Mouse (Mus musculus): ENCODE measurements at regions not wholly inside any gene's neighbourhood (a gene's known extent, or its start where the extent isn't known, plus 50 kb on each side); places are given as distances from the start of the nearest gene placed in this dataset.

- no peak overlapping the region for H3K4me3 ChIP-seq (ENCODE audit: low read length)
- H3K4me1 ChIP-seq (ENCODE audit: control insufficient read depth, insufficient read depth, low read length): no peaks in the 10 kb centered on the region
- no peak overlapping the region for H3K27ac ChIP-seq (ENCODE audit: low read length)
- no peak overlapping the region for H3K9ac ChIP-seq (ENCODE audit: low read depth, low read length)
- H3K36me3 ChIP-seq (ENCODE audit: control insufficient read depth, insufficient read depth, low read length): no peaks in the 10 kb centered on the region
- WGBS: 59% methylated on average over 4 of the region's 4 CpGs
- H3K4me2 ChIP-seq (ENCODE audit: low read depth, low read length): no peak overlapping the region
- ATAC-seq: no peak
- H3K9me3 ChIP-seq (ENCODE audit: control insufficient read depth, low read length): no peaks in the 10 kb centered on the region
- no peaks in the 10 kb centered on the region for H3K27me3 ChIP-seq (replicated peaks; ENCODE audit: control insufficient read depth, insufficient read depth, low read length)
These were observed 237.2 kb upstream of the Fermt1 start for GRCm38 (mm10) chr2:133182920-133183319.

GRCm38 (mm10) chr2:133204295-133204866 is 258.7 kb upstream of the Fermt1 start:
- 35% methylated on average over 5 of the region's 5 CpGs for WGBS
- no peaks in the 10 kb centered on the region for H3K27me3 ChIP-seq (replicated peaks; ENCODE audit: control insufficient read depth, insufficient read depth, low read length)
- H3K9me3 ChIP-seq (ENCODE audit: control insufficient read depth, low read length): no peaks in the 10 kb centered on the region

GRCm38 (mm10) chr2:133208498-133208897 is 262.8 kb upstream of the Fermt1 start:
- no peak overlapping the region for H3K4me3 ChIP-seq (ENCODE audit: low read length)
- H3K4me2 ChIP-seq (ENCODE audit: low read depth, low read length): no peak overlapping the region
- H3K9me3 ChIP-seq (ENCODE audit: control insufficient read depth, low read length): no peaks in the 10 kb centered on the region
- ATAC-seq: no peak; the same call in 1 of the 2 replicates
- H3K36me3 ChIP-seq (ENCODE audit: control insufficient read depth, insufficient read depth, low read length): no peaks in the 10 kb centered on the region
- H3K27ac ChIP-seq (ENCODE audit: low read length): no peak overlapping the region
- H3K4me1 ChIP-seq (ENCODE audit: control insufficient read depth, insufficient read depth, low read length): no peaks in the 10 kb centered on the region
- 30% methylated on average over 4 of the region's 4 CpGs for WGBS
- H3K9ac ChIP-seq (ENCODE audit: low read depth, low read length): no peak overlapping the region
- H3K27me3 ChIP-seq (replicated peaks; ENCODE audit: control insufficient read depth, insufficient read depth, low read length): no peaks in the 10 kb centered on the region

More at GRCm38 (mm10) chr2:133204295-133204866, 258.7 kb upstream of the Fermt1 start:
- no peak for ATAC-seq
- H3K9ac ChIP-seq (ENCODE audit: low read depth, low read length): no peak overlapping the region
- no peaks in the 10 kb centered on the region for H3K4me1 ChIP-seq (ENCODE audit: control insufficient read depth, insufficient read depth, low read length)
- H3K4me2 ChIP-seq (ENCODE audit: low read depth, low read length): no peak overlapping the region
- no peak overlapping the region for H3K4me3 ChIP-seq (ENCODE audit: low read length)
- H3K27ac ChIP-seq (ENCODE audit: low read length): no peak overlapping the region
- H3K36me3 ChIP-seq (ENCODE audit: control insufficient read depth, insufficient read depth, low read length): no peaks in the 10 kb centered on the region

GRCm38 (mm10) chr2:133221762-133222556 is 276.3 kb upstream of the Fermt1 start:
- Histone ChIP-seq H3K36me3 (ENCODE audit: control insufficient read depth, insufficient read depth, low read length) (no peaks in the 10 kb centered on the region), H3K4me1 (ENCODE audit: control insufficient read depth, insufficient read depth, low read length) (no peaks in the 10 kb centered on the region), H3K9ac (ENCODE audit: low read depth, low read length) (no peak overlapping the region), H3K27me3 (replicated peaks; ENCODE audit: control insufficient read depth, insufficient read depth, low read length) (no peaks in the 10 kb centered on the region), H3K27ac (ENCODE audit: low read length) (no peak overlapping the region), H3K4me3 (ENCODE audit: low read length) (no peak overlapping the region), H3K9me3 (ENCODE audit: control insufficient read depth, low read length) (no peaks in the 10 kb centered on the region), H3K4me2 (ENCODE audit: low read depth, low read length) (no peak overlapping the region)
- no peak for ATAC-seq
- 68% methylated on average over 4 of the region's 4 CpGs for WGBS

GRCm38 (mm10) chr2:133235175-133235920 is 289.6 kb upstream of the Fermt1 start:
- H3K4me1 ChIP-seq (ENCODE audit: control insufficient read depth, insufficient read depth, low read length): no peaks in the 10 kb centered on the region
- H3K27me3 ChIP-seq (replicated peaks; ENCODE audit: control insufficient read depth, insufficient read depth, low read length): no peaks in the 10 kb centered on the region
- no peak overlapping the region for H3K4me2 ChIP-seq (ENCODE audit: low read depth, low read length)
- 81% methylated on average over 4 of the region's 4 CpGs for WGBS
- no peaks in the 10 kb centered on the region for H3K36me3 ChIP-seq (ENCODE audit: control insufficient read depth, insufficient read depth, low read length)
- H3K27ac ChIP-seq (ENCODE audit: low read length): no peak overlapping the region
- ATAC-seq: no peak
- no peak overlapping the region for H3K4me3 ChIP-seq (ENCODE audit: low read length)
- H3K9ac ChIP-seq (ENCODE audit: low read depth, low read length): no peak overlapping the region
- H3K9me3 ChIP-seq (ENCODE audit: control insufficient read depth, low read length): no peaks in the 10 kb centered on the region

- Histone ChIP-seq H3K36me3 (ENCODE audit: control insufficient read depth, insufficient read depth, low read length) (no peaks in the 10 kb centered on the region), H3K4me3 (ENCODE audit: low read length) (no peak overlapping the region), H3K4me2 (ENCODE audit: low read depth, low read length) (no peak overlapping the region), H3K27me3 (replicated peaks; ENCODE audit: control insufficient read depth, insufficient read depth, low read length) (no peaks in the 10 kb centered on the region), H3K9me3 (ENCODE audit: control insufficient read depth, low read length) (no peaks in the 10 kb centered on the region), H3K4me1 (ENCODE audit: control insufficient read depth, insufficient read depth, low read length) (no peaks in the 10 kb centered on the region), H3K27ac (ENCODE audit: low read length) (no peak overlapping the region), H3K9ac (ENCODE audit: low read depth, low read length) (no peak overlapping the region)
- ATAC-seq: no peak
- 76% methylated on average over 2 of the region's 2 CpGs for WGBS
These were observed 299.8 kb upstream of the Bmp2 start for GRCm38 (mm10) chr2:133252131-133252530.

- ATAC-seq: no peak
- H3K4me2 ChIP-seq (ENCODE audit: low read depth, low read length): no peak overlapping the region
- no peak overlapping the region for H3K27ac ChIP-seq (ENCODE audit: low read length)
- no peak overlapping the region for H3K9ac ChIP-seq (ENCODE audit: low read depth, low read length)
- WGBS: 40% methylated on average over 4 of the region's 4 CpGs
- no peaks in the 10 kb centered on the region for H3K27me3 ChIP-seq (replicated peaks; ENCODE audit: control insufficient read depth, insufficient read depth, low read length)
- no peaks in the 10 kb centered on the region for H3K9me3 ChIP-seq (ENCODE audit: control insufficient read depth, low read length)
- no peaks in the 10 kb centered on the region for H3K36me3 ChIP-seq (ENCODE audit: control insufficient read depth, insufficient read depth, low read length)
- no peaks in the 10 kb centered on the region for H3K4me1 ChIP-seq (ENCODE audit: control insufficient read depth, insufficient read depth, low read length)
- H3K4me3 ChIP-seq (ENCODE audit: low read length): no peak overlapping the region
These were observed 277.5 kb upstream of the Bmp2 start for GRCm38 (mm10) chr2:133274424-133274823.

- H3K4me2 ChIP-seq (ENCODE audit: low read depth, low read length): no peak overlapping the region
- WGBS: 67% methylated on average over 4 of the region's 4 CpGs
- no peaks in the 10 kb centered on the region for H3K27me3 ChIP-seq (replicated peaks; ENCODE audit: control insufficient read depth, insufficient read depth, low read length)
- H3K9ac ChIP-seq (ENCODE audit: low read depth, low read length): no peak overlapping the region
- H3K36me3 ChIP-seq (ENCODE audit: control insufficient read depth, insufficient read depth, low read length): no peaks in the 10 kb centered on the region
- H3K27ac ChIP-seq (ENCODE audit: low read length): no peak overlapping the region
- H3K4me3 ChIP-seq (ENCODE audit: low read length): no peak overlapping the region
- ATAC-seq: no peak
- H3K4me1 ChIP-seq (ENCODE audit: control insufficient read depth, insufficient read depth, low read length): no peaks in the 10 kb centered on the region
- H3K9me3 ChIP-seq (ENCODE audit: control insufficient read depth, low read length): no peaks in the 10 kb centered on the region
These were observed 273.4 kb upstream of the Bmp2 start for GRCm38 (mm10) chr2:133278546-133278945.

- no peak overlapping the region for H3K27ac ChIP-seq (ENCODE audit: low read length)
- no peaks in the 10 kb centered on the region for H3K4me1 ChIP-seq (ENCODE audit: control insufficient read depth, insufficient read depth, low read length)
- no peak overlapping the region for H3K4me3 ChIP-seq (ENCODE audit: low read length)
- H3K27me3 ChIP-seq (replicated peaks; ENCODE audit: control insufficient read depth, insufficient read depth, low read length): no peaks in the 10 kb centered on the region
- no peak for ATAC-seq
- H3K36me3 ChIP-seq (ENCODE audit: control insufficient read depth, insufficient read depth, low read length): no peaks in the 10 kb centered on the region
- H3K4me2 ChIP-seq (ENCODE audit: low read depth, low read length): no peak overlapping the region
- WGBS: 90% methylated on average over 4 of the region's 4 CpGs
- H3K9ac ChIP-seq (ENCODE audit: low read depth, low read length): no peak overlapping the region
- H3K9me3 ChIP-seq (ENCODE audit: control insufficient read depth, low read length): no peaks in the 10 kb centered on the region
These were observed 272.7 kb upstream of the Bmp2 start for GRCm38 (mm10) chr2:133279275-133279674.

All from intestine, embryonic 16.5 days (tissue).